11 mouse cellular contexts compared by ENCODE assay signal in the genomic region with DNA sequence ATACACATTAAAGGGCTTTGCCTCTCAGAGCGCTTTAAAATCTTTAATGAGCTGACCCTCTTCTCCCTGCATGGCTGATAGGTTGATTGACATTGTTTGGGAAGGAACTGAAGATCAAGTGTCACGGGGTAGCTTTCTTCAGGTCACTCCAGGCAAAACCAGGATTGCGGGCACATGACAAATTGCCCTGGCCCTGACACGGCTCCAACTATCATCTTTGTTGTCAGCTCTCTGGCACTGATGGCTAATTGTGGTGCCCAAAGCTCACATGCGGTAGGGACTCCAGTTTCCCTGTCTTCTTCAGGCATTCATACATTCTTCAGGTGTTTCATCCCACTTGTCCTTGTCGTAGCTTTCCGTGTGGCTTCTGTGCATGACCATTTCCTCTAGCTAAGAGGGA.
DNase-seq lines count a peak whose midpoint lies in the region.
"Had no signal": no experiment of that assay in that cellular context is flagged by ENCODE, and none has a peak within 500 bp of the region (broad histone marks: within the 10 kb centered on the region; RNA-seq: fewer than 3 reads in every experiment).

No protein-coding gene starts in this region.

- DNase-seq in adrenal gland, adult (ENCODE audit: inconsistent age in 2 of 2, low spot score in 1 of 2): peak; percentile 71 to 88
- no peak for DNase-seq in adrenal gland, postnatal 4 days (ENCODE audit: low spot score in 2 of 2)
- DNase-seq in heart, adult 18-20 months: peak; percentile 21 to 42
- DNase-seq in heart, adult 8-10 months (ENCODE audit: low spot score): no peak
- DNase-seq in adipocyte (ENCODE audit: low spot score): peak; percentile 40
- peak; percentile 66 for DNase-seq in adrenal gland, postnatal 25 days
- DNase-seq in right cerebral cortex, postnatal 25 days: no peak
- DNase-seq: gastrocnemius, postnatal 25 days; heart, adult 11 months; spleen, adult 18-20 months; thymus, postnatal 14 days had no signal

Comparison
In these comparisons a context has a peak if more than half of its experiments do, and no peak if none do; other contexts are left out.
1. DNase-seq: peak in adrenal gland, adult (2 of 2), heart, adult 18-20 months (2 of 2), adipocyte (single experiment) and adrenal gland, postnatal 25 days (single experiment); none in adrenal gland, postnatal 4 days (0 of 2), heart, adult 8-10 months (single experiment) and right cerebral cortex, postnatal 25 days (single experiment).